Mouse (Mus musculus) mouse embryonic stem cell (cell line): ENCODE results near the gene Gm11634.
"Not testable (repeated sequence)": the region's sequence is repeated elsewhere in the genome, so short reads cannot be mapped to it uniquely, and the experiment has no call there.

ENCODE experiments used
- in situ Hi-C, 2 experiments: fragments of 300-500 bp; cut with MboI; formaldehyde crosslinking; loops; 1 replicate in 1 of 2; 3 replicates in 1 of 2; pipeline ENCODE4 v1.14.3; 2019 to 2020; ENCODE audit warnings: low sequenced_read_pairs in 2 of 2, low pct_unique_long_range_greater_than_20kb in 1 of 2, mixed read lengths in 1 of 2; ENCODE audit not compliant: unreplicated experiment in 1 of 2

Gene Gm11634

DNA sequence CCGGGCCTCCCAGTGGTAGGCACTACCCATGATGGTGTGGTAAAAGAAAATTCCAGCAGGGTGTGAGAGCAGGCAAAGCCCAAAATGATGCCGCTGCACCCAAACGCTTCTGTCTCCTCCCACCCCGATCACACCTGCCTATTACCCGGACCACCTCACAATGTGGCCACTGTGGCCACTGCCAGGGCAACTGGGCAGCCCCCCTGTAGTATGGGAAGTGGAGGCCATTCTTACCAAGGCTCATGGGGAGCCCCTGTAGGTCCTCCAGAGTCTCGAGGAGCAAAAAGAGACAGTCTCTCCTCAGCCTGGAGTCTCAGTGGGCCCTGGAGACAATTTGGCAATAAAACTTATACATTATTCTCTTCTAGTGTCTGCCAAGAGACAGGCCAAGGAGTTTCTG, at the start of gene Gm11634:
TSS of gene Gm11634 (minus strand) at position 101 of the 400 bp plus-strand sequence.
- in situ Hi-C loops: no loop called here

DNA sequence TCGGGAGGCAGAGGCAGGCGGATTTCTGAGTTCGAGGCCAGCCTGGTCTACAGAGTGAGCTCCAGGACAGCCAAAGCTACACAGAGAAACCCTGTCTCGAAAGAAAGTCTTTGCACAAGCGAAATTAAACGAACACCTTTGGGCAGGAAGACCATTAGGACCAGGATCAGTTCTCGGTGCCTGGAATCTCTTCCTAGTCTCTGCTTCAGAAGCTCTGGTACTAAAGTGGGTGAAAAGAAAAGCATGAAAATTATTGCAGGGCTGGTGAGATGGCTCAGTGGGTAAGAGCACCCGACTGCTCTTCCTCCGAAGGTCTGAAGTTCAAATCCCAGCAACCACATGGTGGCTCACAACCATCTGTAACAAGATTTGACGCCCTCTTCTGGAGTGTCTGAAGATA, 48.0 kb upstream of the Gm11634 start:
- in situ Hi-C loops: not testable (repeated sequence)

DNA sequence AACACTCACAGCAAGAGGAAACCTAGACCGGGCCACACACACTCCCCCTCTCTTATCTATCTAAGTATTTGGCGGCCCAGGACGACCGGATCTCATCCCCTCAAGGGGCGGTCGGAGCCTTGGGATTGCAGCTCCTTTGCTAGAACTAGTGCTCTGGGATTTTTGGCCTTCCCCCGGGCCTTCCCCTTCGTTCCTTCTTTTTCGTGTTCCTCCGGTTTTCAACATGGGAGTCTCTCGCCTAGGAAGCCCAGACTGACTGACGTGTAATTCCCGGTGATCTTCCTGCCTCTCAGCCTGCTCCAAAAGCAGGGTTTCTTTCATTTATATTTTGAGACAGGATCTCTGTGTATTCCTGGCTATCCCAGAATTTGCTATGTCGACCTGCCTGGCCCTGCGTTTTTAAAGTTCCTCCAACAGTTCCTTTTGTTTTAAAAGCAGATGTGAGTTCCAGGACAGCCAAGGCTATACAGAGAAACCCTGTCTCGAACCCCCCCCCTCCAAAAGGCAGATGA, 47.3 kb upstream of the Gm11634 start:
- in situ Hi-C loops: not testable (repeated sequence)

DNA sequence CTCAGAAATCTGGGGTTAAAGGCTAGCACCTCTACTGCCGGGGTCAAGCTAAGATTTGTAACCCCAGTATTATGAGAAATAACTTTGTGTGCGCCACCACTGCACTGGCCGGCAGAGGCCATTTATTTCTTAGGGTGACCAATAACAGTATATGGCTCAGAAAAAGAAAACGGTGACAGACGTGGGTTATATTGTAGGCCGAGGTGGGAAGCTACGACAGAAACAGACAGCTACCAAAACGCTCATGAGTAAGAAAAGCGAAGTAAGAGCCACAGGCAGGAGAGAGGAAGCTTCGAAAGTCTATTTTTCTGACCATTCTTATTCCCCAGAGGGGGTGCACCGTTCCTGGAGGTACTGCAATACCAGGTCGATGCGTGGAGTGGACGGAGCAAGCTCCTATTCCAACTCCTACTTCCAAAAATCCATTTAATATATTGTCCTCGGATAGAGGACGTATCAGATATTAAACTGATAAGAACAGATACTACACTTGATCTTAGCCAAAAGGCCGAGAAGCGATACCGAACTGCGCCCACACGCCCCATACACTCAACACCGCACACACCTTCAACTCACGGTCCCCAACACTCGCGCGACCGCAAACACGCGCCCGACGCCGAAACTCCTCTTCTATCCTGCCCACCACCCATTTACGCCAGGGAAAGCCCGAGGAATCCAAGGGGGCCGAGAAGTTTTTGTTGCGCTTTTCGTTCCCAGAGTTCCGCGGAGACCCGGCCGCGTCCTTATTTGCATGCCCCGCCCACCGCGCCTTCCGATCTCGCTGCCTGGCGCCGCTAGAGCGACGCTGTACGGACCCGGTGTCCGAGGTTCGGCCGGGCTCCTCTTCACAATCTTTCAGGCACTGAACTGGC, 46.6 kb upstream of the Gm11634 start:
- in situ Hi-C loops: not testable (repeated sequence)

DNA sequence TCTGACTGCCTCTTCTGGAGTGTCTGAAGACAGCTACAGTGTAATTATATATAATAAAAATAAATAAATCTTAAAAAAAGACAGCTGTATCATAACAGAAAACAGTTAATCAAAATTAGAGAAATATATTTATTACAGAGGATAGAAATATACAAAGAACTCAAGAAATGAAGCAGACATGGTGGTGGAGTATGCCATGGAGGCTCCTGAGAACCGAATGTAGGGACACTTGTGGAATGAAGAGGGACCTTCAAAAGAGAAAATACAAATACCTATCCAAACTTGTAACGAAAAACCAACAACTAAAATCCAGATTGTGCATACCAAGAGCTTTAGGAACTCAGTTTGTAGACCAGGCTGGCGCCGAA, 46.0 kb upstream of the Gm11634 start:
- in situ Hi-C loops: not testable (repeated sequence)

DNA sequence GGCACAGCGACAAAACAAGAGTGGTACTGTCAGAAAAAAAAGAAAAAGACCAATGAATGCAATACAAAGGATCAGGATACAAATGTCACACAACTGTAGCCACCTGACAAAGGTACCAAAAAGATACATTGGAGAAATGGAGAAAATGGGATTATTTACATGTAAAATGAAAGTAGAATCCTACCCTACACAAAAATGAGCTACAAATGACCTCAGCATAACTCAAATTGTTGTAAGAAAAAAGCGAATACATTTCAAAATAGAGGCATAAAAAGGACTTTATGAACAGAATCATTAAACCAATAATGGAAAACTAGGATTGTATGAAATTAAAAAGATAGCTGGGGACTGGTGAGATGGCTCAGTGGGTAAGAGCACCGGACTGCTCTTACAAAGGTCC, 45.5 kb upstream of the Gm11634 start:
- in situ Hi-C loops: no loop called here

DNA sequence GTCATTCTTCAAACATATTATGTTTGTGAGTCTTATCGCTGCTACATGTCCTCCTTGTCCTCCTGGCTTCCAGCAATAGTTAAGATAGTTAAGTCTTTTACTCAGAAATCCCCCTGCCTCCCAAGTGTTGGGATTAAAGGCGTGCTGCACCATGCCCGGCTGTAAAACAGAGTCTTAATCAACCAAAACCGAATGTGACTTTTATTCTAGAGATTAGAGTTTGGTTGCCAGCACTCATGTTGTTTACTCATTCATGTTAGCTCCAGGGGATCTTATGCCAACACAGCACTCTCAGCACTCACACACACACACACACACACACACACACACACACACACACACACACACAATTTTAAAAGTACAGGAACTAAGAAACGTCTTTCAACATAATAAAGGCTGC, 43.9 kb upstream of the Gm11634 start:
- in situ Hi-C loops: no loop called here

DNA sequence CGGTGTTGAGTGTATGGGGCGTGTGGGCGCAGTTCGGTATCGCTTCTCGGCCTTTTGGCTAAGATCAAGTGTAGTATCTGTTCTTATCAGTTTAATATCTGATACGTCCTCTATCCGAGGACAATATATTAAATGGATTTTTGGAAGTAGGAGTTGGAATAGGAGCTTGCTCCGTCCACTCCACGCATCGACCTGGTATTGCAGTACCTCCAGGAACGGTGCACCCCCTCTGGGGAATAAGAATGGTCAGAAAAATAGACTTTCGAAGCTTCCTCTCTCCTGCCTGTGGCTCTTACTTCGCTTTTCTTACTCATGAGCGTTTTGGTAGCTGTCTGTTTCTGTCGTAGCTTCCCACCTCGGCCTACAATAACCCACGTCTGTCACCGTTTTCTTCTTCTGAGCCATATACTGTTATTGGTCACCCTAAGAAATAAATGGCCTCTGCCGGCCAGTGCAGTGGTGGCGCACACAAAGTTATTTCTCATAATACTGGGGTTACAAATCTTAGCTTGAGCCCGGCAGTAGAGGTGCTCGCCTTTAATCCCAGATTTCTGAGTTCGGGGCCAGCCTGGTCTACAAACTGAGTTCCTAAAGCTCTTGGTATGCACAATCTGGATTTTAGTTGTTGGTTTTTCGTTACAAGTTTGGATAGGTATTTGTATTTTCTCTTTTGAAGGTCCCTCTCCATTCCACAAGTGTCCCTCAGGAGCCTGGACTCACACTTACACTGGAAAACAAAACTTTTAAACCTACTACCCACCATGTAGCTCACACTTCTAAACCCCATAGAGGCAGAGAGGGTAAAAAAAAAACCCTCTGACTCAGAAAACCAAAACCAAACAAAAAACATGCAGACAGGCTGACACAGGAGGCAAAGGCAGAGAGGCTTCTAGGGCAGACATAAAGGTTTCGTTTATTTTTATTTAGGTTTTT, 42.9 kb upstream of the Gm11634 start:
- in situ Hi-C loops: not testable (repeated sequence)

DNA sequence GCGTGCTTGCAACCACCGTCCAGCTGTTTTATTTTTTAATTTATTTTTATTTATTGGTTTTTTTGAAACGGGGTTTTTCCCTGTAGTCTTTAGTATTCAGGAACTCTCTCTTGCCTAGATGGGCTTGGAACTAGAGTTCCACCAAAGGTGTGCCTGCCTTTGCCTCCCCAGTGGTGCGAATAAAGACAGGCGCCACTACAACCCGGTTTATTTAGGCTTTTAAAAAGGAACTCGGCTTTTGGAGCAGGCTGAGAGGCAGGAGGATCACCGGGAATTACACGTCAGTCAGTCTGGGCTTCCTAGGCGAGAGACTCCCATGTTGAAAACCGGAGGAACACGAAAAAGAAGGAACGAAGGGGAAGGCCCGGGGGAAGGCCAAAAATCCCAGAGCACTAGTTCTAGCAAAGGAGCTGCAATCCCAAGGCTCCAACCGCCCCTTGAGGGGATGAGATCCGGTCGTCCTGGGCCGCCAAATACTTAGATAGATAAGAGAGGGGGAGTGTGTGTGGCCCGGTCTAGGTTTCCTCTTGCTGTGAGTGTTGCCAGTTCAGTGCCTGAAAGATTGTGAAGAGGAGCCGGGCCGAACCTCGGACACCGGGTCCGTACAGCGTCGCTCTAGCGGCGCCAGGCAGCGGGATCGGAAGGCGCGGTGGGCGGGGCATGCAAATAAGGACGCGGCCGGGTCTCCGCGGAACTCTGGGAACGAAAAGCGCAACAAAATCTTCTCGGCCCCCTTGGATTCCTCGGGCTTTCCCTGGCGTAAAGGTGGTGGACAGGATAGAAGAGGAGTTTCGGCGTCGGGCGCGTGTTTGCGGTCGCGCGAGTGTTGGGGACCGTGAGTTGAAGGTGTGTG, 42.0 kb upstream of the Gm11634 start:
- in situ Hi-C loops: not testable (repeated sequence)

DNA sequence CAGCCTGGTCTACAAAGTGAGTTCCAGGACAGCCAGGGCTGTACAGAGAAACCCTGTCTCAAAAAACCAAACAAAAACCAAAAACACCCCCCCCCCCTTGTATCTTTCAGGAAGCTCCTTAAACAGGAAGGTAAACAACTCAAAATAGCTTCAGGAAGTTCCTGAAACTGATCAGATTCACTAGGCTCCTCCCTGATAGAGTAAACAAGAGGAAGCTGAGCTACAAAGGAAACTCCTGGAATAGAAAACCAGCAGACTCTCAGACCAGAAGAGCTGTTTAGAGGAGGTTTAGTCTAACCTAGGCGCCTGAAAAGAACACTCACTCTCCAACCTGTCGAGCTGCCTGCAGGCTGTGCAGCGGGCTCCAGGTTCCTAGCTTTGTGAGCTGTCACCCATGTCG, 40.7 kb upstream of the Gm11634 start:
- in situ Hi-C loops: no loop called here

DNA sequence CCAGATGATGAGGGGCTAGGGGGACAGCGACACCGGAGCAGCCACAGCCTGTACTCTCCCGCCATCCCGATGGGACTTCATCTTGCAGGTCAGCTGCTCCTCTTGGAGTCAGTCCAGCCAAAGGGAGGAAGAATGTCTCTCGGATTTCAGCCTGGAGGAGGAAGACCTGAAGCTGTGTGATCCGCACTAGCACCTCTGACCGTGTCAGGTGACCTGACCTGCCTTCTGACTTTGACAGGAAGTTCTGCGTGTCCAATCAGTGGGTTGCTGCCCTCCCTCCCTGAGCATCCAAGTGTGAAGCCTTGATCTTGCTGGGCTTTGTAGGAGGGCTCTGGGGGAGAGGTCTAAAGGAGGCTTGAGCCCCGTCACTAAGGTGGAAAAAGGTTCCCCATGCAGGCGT, 36.6 kb upstream of the Gm11634 start:
- in situ Hi-C loops: no loop called here

DNA sequence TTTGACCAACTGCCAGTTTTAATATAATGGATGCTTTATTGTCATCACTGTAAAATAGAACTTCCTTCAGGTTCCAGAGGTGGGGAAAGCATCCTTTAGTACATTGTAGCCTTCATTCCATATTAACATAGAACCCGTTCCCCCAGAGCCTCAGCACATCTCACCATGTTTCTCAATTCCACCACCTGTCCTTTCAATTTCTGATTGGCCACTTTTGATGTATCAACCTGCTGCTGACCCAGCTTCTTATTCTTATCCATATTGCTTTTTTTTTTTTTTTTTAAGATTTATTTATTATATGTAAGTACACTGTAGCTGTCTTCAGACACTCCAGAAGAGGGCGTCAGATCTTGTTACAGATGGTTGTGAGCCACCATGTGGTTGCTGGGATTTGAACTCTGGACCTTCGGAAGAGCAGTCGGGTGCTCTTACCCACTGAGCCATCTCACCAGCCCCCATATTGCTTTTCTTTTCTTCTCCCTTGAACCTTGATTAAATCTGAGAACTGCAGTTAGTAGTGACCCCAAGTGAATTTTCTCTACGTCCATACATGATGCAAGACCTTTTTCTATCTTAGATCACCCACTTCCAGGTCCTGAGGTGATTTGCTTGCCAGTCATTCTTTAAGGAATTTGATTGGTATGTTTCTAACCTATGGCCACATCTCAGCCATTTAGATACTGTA, 29.8 kb upstream of the Gm11634 start:
- in situ Hi-C loops: not testable (repeated sequence)

DNA sequence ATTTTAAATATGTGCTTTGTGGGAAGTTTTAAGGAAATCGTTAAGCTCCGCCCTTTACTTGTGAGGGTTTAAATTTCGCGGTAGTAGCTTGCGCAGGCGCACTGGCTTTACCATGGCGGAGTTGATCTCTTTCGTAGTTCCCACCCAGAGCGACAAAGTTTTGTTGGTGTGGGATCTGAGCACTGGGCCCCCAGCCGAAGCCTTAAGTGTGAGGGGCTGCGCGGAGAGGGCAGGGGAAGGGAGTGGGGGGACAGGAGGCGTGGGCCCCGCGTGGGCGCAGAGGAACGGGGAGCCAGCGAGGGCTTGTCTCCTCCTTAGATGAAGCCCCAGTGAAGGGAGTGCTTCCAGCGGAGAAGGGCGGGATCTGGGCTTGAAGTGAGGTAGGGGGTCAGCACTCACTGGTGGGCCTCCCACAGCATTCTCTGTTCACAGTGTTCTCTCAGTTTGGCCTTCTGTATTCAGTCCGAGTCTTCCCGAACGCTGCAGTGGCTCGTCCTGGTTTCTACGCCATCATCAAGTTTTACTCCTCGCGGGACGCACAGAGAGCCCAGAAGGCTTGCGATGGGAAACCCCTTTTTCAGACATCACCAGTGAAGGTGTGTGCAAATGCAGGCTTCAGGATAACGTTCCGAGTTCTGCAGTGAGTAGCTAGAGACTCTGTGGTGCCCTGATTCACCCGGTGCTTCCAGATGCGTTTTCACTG, 29.0 kb upstream of the Gm11634 start:
- in situ Hi-C loops: no loop called here

DNA sequence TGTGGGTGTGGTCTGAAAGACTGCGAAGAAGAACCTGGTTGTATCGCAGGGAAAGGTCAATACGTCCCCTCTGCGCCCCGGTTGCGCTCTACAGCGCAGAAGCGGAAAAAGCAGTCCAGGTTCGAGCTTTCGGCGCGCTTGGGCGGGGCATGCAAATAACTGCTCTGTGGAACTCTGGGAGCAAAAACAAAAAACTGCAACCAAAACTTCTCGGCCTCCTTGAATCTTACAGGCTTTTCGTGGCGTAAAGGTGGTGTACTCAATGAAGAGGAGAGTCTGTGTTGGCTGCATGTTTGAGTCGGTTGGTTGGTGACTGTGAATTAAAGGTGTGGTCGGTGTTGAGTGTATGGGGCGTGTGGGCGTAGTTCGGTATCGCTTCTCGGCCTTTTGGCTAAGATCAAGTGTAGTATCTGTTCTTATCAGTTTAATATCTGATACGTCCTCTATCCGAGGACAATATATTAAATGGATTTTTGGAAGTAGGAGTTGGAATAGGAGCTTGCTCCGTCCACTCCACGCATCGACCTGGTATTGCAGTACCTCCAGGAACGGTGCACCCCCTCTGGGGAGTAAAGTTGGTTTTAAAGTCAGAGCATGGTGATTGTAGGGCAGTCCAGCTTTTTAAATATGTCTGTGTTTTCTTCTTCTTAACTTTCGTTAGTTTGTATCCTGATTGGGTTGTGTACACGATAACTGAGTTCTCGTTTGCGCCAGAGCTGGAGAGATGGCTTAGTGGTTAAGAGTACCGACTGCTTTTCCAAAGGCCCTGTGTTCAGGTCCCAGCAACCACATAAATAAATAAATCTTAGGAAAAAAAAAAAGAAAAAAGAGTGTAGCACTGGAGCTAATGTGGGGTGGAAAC, 28.2 kb upstream of the Gm11634 start, which contains the start of gene Rdm1:
TSS of gene Rdm1 (plus strand) at position 201 of the 862 bp plus-strand sequence.
- in situ Hi-C loops: no loop called here

DNA sequence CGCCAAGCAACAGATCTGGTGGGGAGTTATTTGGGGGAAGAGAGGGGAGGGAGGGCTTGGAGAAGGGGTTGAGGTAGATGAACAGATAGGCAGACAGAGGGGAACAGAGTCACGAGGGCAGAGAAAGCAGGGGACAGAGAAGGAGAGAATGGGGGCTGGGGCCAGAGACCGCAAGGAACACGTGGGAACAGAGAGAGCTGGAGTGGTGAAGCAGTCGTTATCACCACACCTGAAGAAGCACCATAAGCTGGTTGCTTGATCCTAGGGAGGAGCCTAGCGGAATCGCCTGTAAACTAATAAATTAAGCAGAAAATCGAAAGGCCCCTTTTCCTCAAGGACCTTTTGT, 27.6 kb upstream of the Gm11634 start:
- in situ Hi-C loops: no loop called here

DNA sequence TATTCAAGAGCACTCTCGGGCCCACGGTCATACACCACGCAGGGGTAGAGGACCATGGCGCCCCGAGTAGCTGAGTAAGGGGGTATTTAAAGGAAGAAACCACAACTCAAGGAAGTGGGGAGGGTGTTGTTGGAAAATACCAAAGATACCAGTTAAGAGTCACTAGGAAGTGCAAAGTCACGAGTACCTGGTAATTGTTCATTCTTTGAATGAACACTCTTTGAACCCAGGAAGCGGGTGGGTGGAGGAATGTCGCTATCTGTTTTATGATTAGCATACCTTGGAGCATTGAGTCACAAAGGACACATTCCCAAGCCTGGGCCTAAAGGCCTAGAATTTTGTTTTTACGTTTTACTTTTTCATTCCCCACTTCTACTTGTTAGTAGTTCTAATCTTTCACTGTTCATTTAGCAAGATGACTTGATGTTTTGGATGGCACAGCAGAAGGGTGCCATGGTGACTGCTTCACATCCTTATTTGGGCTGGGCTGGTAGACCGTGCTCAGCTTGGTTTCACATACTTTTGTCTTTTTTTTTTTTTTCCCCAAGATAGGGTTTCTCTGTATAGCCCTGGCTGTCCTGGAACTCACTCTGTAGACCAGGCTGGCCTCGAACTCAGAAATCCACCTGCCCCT, 21.1 kb upstream of the Gm11634 start:
- in situ Hi-C loops: not testable (repeated sequence)
